Mouse (Mus musculus) liver, postnatal 0 days (tissue): Measurements from ENCODE around the gene Pnmt. TPM values are rescaled to one million over a fixed set of nuclear protein-coding genes. Genes with fewer than 3 reads are reported as not detected.
"Not testable (repeated sequence)": the region's sequence is repeated elsewhere in the genome, so short reads cannot be mapped to it uniquely, and the experiment has no call there.

Experiments used
- ATAC-seq: fragments of 200-750 bp; cut with Nextera tagmentation; 2 replicates; pipeline ENCODE4 v1.8.0; 2017; ENCODE audit warnings: mild to moderate bottlenecking, moderate library complexity
- DNase-seq: peaks from one replicate; pipeline ENCODE4 v3.0.0-alpha.2; 2016
- H3K27ac ChIP-seq: fragments of 300-500 bp; sonication (generic); 2 replicates; pipeline ENCODE4 v1.5.1; 2014; ENCODE audit warnings: antibody characterized with exemption, moderate library complexity, mild to moderate bottlenecking, low read depth
- H3K27me3 ChIP-seq: fragments of 300-500 bp; sonication (generic); 2 replicates; pipeline ENCODE4 v1.6.1; 2014; ENCODE audit warnings: low read length, control low read depth, mixed read lengths; ENCODE audit not compliant: insufficient read depth
- H3K36me3 ChIP-seq: fragments of 300-500 bp; sonication (generic); replicated peaks from 2 replicates; pipeline ENCODE4 v1.6.1; 2014; ENCODE audit warnings: mild to moderate bottlenecking, control low read depth, low read length, moderate library complexity, mixed read lengths; ENCODE audit not compliant: insufficient read depth
- H3K4me1 ChIP-seq: fragments of 300-500 bp; sonication (generic); 2 replicates; pipeline ENCODE4 v1.6.1; 2014; ENCODE audit warnings: antibody characterized with exemption, mild to moderate bottlenecking, control low read depth; ENCODE audit not compliant: insufficient read depth
- H3K4me2 ChIP-seq: fragments of 300-500 bp; sonication (generic); 2 replicates; pipeline ENCODE4 v1.6.1; 2014; ENCODE audit warnings: low read depth, mild to moderate bottlenecking, low read length, moderate library complexity, mixed read lengths
- H3K4me3 ChIP-seq: fragments of 300-500 bp; sonication (generic); 2 replicates; pipeline ENCODE4 v1.5.1; 2014; ENCODE audit warnings: low read depth, low read length
- H3K9ac ChIP-seq: fragments of 300-500 bp; sonication (generic); replicated peaks from 2 replicates; pipeline ENCODE4 v1.6.1; 2014; ENCODE audit warnings: mild to moderate bottlenecking, moderate library complexity
- H3K9me3 ChIP-seq: fragments of 300-500 bp; sonication (generic); 2 replicates; pipeline ENCODE4 v1.6.1; 2016; ENCODE audit warnings: mild to moderate bottlenecking, control low read depth, low read length, mixed read lengths
- CTCF ChIP-seq: sonication (generic); IDR thresholded peaks from 2 replicates; pipeline ENCODE4 v1.5.1; 2016; ENCODE audit warnings: antibody characterized with exemption, low read depth
- EP300 ChIP-seq: IDR thresholded peaks from 2 replicates; pipeline ENCODE4 v1.6.1; 2016; ENCODE audit warnings: antibody characterized with exemption, low read depth, mild to moderate bottlenecking
- WGBS: fragments of 180-500 bp; shearing (Covaris S2); extraction: QIAGEN DNeasy Blood & Tissue Kit; methylation state at CpG from one replicate; pipeline ENCODE4 v1.1.7; 2014; ENCODE audit not compliant: insufficient replicate concordance; 5-methylcytosine and 5-hydroxymethylcytosine counted together
- polyA plus RNA-seq: library from polyadenylated mRNA; unstranded; fragments of >200 nt; fragmentation: Nextera tagmentation; extraction: Ambion mirVana; gene quantifications from 2 replicates; pipeline ENCODE4 v1.2.1, GENCODE M21; 2015

Gene Pnmt
- polyA plus RNA-seq, 1 experiment from 2014 or later = not detected

DNA sequence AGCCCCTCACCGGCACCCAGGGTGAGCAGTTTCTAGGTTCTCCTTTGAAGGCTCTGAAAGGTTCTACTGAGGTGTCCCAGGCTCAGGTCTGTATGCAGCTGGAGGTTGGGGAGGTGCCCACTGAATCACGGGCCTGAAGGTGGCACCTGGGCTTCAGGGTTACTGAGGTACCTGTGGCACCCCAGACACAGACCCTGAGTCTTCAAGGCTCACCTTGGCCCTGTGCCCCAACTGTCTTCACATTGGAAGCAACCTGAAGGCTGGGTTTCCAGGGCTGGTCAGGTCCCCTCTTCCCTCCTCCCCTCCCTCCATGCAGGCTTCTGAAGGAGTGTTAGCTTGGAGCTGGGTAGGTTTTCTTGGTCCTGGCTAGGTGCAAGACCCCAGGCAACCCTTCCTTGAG is 4.6 kb upstream of the Pnmt start:
- Histone ChIP-seq H3K4me2 (no peak overlapping the region), H3K9ac (no peak overlapping the region), H3K36me3 (peaks cover 30% of the 10 kb centered on the region), H3K27me3 (peaks cover 10% of the 10 kb centered on the region), H3K4me3 (no peak overlapping the region), H3K27ac (no peak overlapping the region), H3K4me1 (no peaks in the 10 kb centered on the region), H3K9me3 (no peaks in the 10 kb centered on the region)
- no peak for ATAC-seq
- no peak for DNase-seq
- 88% methylated on average over 2 of the region's 2 CpGs for WGBS
- no peak for TF ChIP-seq CTCF
- no peak for TF ChIP-seq EP300

DNA sequence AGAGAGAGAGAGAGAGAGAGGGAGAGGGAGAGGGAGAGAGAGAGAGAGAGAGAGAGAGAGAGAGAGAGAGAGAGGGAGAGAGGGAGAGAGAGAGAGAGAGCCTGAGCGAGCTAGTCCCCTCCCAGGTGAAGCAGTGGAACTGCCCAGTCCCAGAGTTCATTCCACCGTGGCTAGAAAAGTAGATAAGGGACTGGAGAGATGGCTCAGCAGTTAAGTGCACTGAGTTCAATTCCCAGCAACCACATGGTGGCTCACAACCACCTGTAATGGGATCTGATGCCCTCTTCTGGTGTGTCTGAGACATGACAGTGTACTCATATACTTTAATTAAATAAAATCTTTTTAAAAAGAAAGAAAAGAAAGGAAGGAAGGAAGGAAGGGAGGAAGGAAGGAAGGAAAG is 3.8 kb upstream of the Pnmt start:
- H3K9me3 ChIP-seq, ATAC-seq, H3K4me3 ChIP-seq, H3K4me2 ChIP-seq, DNase-seq, H3K9ac ChIP-seq, H3K4me1 ChIP-seq, H3K27ac ChIP-seq: not testable (repeated sequence)
- 24% methylated on average over 2 of the region's 2 CpGs for whole genome bisulfite sequencing
- H3K27me3 ChIP-seq = peaks cover 18% of the 10 kb centered on the region
- 0 out of 2 replicates have a peak, but pooled peaks have one; percentile 13 for TF ChIP-seq CTCF
- peaks cover 24% of the 10 kb centered on the region for H3K36me3 ChIP-seq

DNA sequence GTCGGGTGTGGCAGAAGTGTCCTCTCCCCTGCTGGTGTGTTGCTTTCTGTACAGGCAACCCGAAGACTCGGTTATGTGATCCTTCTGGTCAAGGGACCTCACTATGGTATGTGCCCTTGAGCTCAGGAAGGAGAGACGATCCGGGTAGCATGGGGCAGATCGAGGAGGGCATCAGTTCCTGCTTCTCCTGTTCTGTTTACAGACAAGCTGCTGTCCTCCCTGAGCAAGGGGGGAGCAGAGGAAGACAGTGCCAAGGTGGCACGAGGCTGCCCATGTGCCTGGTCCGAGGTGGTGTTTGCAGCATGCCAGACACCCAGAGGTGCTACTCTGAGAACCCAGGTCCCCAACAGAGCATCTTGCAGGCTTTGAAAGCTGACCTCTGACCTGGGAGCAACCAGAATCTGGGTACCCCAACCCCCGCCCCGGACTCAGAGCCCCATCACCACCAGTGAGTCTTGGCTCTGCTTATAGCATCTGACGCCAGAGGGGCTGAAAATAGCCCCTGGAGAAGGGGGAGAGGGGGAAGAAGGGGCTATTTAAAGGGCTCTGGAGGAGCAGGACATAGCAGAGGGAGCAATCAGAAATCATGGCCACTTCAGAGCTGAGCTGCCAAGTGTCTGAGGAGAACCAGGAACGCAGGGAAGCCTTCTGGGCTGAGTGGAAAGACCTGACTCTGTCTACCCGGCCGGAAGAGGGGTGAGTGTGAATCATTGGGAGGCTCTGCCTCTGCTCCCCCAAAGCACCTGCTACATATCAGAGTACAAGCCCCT is 2.8 kb upstream of the Pnmt start, which contains the start of gene Tcap:
Tcap (plus strand) TSS at position 551 of the 770 bp plus-strand sequence.
- TF ChIP-seq EP300 (no peak), CTCF (no peak)
- Histone ChIP-seq H3K4me2 (no peak within 1 kb of the TSS), H3K9me3 (no peaks in the 10 kb centered on the region), H3K9ac (no peak within 1 kb of the TSS), H3K27me3 (peaks cover 24% of the 10 kb centered on the region), H3K4me3 (no peak within 1 kb of the TSS), H3K4me1 (no peaks in the 10 kb centered on the region), H3K36me3 (peaks cover 15% of the 10 kb centered on the region), H3K27ac (no peak within 1 kb of the TSS)
- WGBS = 59% methylated on average over 14 of the region's 14 CpGs
- ATAC-seq (no peak), DNase-seq (no peak)

DNA sequence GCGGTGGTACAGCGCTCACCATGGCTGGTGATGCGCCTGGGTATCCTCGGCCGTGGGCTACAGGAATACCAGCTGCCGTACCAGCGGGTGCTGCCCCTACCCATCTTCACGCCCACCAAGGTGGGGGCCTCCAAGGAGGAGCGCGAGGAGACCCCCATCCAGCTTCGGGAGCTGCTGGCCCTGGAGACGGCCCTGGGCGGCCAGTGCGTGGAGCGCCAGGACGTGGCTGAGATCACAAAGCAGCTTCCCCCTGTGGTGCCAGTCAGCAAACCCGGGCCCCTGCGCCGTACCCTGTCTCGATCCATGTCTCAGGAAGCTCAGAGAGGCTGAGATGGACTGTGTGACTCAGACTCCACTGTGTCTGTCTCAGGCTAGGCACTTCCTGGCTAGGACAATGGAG is 2.0 kb upstream of the Pnmt start:
- peaks cover 10% of the 10 kb centered on the region for H3K36me3 ChIP-seq
- H3K9me3 ChIP-seq = no peaks in the 10 kb centered on the region
- peaks cover 25% of the 10 kb centered on the region for H3K27me3 ChIP-seq
- TF ChIP-seq CTCF (no peak), EP300 (no peak)
- ATAC-seq = no peak
- 66% methylated on average over 19 of the region's 20 CpGs for WGBS
- no peak overlapping the region for H3K4me3 ChIP-seq
- no peaks in the 10 kb centered on the region for H3K4me1 ChIP-seq
- H3K27ac ChIP-seq = no peak overlapping the region
- no peak for DNase-seq
- H3K4me2 ChIP-seq = no peak overlapping the region
- no peak overlapping the region for H3K9ac ChIP-seq

DNA sequence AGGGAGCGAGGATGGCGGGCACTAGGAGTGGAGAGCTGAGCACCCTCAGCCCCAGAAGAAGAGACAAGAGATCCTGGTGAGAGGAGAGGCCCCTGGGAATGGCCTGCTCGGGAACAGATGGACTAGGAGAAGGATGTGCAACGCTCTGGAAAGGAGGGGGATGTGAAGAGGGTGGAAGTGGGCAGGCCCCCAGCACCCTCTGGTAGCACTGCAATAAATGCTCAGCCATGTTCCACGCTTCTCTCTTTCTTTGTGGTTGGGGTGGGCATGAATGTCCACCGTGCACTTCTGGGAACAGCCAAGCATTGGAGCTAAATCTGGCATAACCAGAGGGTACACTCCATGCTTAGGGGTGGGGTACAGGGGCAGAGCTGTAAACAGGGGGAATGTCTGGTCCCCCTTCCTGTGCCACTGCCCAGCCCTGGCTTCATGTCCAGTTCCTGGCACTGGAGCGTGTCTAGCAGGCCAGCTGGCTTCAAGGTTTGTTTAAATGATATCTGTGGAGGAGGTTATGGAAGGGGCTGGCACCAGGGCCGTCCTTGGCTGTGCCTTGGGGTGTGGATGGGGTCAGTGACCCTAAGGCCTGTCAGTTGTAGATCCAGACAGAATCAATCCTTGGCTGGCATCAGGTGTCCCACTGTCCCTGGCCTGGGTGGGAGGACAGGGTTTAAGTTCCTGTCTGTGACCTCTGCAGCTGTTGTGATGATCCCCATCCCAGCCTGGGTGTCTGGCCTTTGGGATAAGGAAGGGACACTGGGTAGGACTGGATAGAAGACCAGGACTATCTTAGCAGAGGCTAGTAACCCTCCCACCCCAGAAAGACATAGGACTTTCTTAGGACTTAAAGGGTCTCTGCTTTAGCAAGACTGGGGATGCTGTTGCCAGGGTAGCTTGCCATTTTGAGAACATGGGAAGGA is 1.3 kb upstream of the Pnmt start:
- H3K4me1 ChIP-seq = no peaks in the 10 kb centered on the region
- 54% methylated on average over 8 of the region's 8 CpGs for WGBS

DNA sequence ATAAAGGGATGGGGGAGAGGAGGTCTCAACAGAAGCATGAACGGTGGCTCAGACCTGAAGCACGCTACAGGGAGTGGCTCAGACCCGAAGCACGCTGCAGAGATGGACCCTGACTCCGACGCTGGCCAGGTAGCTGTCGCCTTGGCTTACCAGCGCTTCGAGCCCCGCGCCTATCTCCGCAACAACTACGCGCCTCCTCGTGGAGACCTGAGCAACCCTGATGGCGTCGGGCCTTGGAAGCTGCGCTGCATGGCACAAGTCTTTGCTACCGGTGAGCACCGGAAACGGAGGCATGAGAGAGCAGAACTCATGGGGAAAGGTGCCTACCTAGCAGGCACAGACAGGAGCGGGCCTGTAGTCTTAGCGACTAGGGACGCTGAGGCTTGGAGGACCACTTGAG is 346 bp downstream of the Pnmt start:
- Histone ChIP-seq H3K4me2 (no peak overlapping the region), H3K27ac (no peak overlapping the region), H3K4me3 (no peak overlapping the region), H3K9ac (no peak overlapping the region), H3K9me3 (no peaks in the 10 kb centered on the region), H3K4me1 (no peaks in the 10 kb centered on the region), H3K36me3 (no peaks in the 10 kb centered on the region), H3K27me3 (peaks cover 29% of the 10 kb centered on the region)
- 18% methylated on average over 24 of the region's 24 CpGs for WGBS
- ATAC-seq = no peak
- no peak for DNase-seq
- TF ChIP-seq CTCF (no peak), EP300 (no peak)

More for the DNA sequence above, 1.3 kb upstream of the Pnmt start:
- Histone ChIP-seq H3K4me2 (no peak overlapping the region), H3K9me3 (no peaks in the 10 kb centered on the region), H3K9ac (no peak overlapping the region), H3K27me3 (peaks cover 27% of the 10 kb centered on the region), H3K4me3 (no peak overlapping the region), H3K27ac (no peak overlapping the region), H3K36me3 (peaks cover 6% of the 10 kb centered on the region)
- ATAC-seq (peak; percentile 35; the same call in 1 of the 2 replicates), DNase-seq (no peak)
- TF ChIP-seq EP300 = no peak
- TF ChIP-seq CTCF = no peak
